Mouse (Mus musculus) hindbrain, embryonic 13.5 days (tissue): ENCODE measurements around the gene Slc22a14. TPM values are rescaled to one million over a fixed set of nuclear protein-coding genes. Genes with fewer than 3 reads are reported as not detected.
A peak's percentile ranks its signal among the peaks of the same experiment; 100 is the strongest.
"Not testable (repeated sequence)": the region's sequence is repeated elsewhere in the genome, so short reads cannot be mapped to it uniquely, and the experiment has no call there.

Source experiments
- ATAC-seq: fragments of 200-750 bp; cut with Nextera tagmentation; 2 replicates; pipeline ENCODE4 v1.8.0; 2017; ENCODE audit warnings: moderate TSS enrichment; ENCODE audit not compliant: low FRiP score
- H3K27ac ChIP-seq: fragments of 300-500 bp; sonication (generic); 2 replicates; pipeline ENCODE4 v1.5.1; 2015; ENCODE audit warnings: inconsistent platforms, mild to moderate bottlenecking, moderate library complexity
- H3K27me3 ChIP-seq: fragments of 300-500 bp; sonication (generic); 2 replicates; pipeline ENCODE4 v1.6.1; 2015; ENCODE audit warnings: mild to moderate bottlenecking, inconsistent platforms
- H3K36me3 ChIP-seq: fragments of 300-500 bp; sonication (generic); 2 replicates; pipeline ENCODE4 v1.6.1; 2015; ENCODE audit warnings: mild to moderate bottlenecking, inconsistent platforms
- H3K4me1 ChIP-seq: fragments of 300-500 bp; sonication (generic); replicated peaks from 2 replicates; pipeline ENCODE4 v1.6.1; 2015; ENCODE audit warnings: inconsistent platforms
- H3K4me2 ChIP-seq: fragments of 300-500 bp; sonication (generic); 2 replicates; pipeline ENCODE4 v1.6.1; 2015; ENCODE audit warnings: inconsistent platforms, mild to moderate bottlenecking, moderate library complexity
- H3K4me3 ChIP-seq: fragments of 300-500 bp; sonication (generic); 2 replicates; pipeline ENCODE4 v1.5.1; 2015; ENCODE audit warnings: mild to moderate bottlenecking, inconsistent platforms
- H3K9ac ChIP-seq: fragments of 300-500 bp; sonication (generic); 2 replicates; pipeline ENCODE4 v1.6.1; 2015; ENCODE audit warnings: mild to moderate bottlenecking, inconsistent platforms
- H3K9me3 ChIP-seq: fragments of 300-500 bp; sonication (generic); 2 replicates; pipeline ENCODE4 v1.6.1; 2016; ENCODE audit warnings: inconsistent platforms
- WGBS: fragments of 180-500 bp; shearing (Covaris S2); methylation state at CpG from one replicate; pipeline ENCODE4 v1.1.7; 2015; 5-methylcytosine and 5-hydroxymethylcytosine counted together
- polyA plus RNA-seq: library from polyadenylated mRNA; unstranded; fragments of >200 nt; fragmentation: Nextera tagmentation; extraction: Ambion mirVana; gene quantifications from 2 replicates; pipeline ENCODE4 v1.2.1, GENCODE M21; 2015

Slc22a14 gene
- polyA plus RNA-seq, 1 experiment from 2014 or later, result not detected

GRCm38 (mm10) chr9:119313096-119313495 lies 52.3 kb downstream of the Slc22a14 start:
- WGBS, result 79% methylated on average over 10 of the region's 10 CpGs
- Histone ChIP-seq H3K27ac (no peak overlapping the region), H3K4me2 (no peak overlapping the region), H3K4me3 (no peak overlapping the region), H3K27me3 (no peaks in the 10 kb centered on the region), H3K9me3 (no peaks in the 10 kb centered on the region), H3K4me1 (no peaks in the 10 kb centered on the region), H3K36me3 (no peaks in the 10 kb centered on the region), H3K9ac (no peak overlapping the region)
- no peak for ATAC-seq

GRCm38 (mm10) chr9:119309067-119309466 lies 56.3 kb downstream of the Slc22a14 start:
- no peak overlapping the region for H3K4me2 ChIP-seq
- 88% methylated on average over 1 of the region's 1 CpGs for WGBS
- H3K4me1 ChIP-seq, result no peaks in the 10 kb centered on the region
- H3K9ac ChIP-seq, result no peak overlapping the region
- H3K27me3 ChIP-seq, result no peaks in the 10 kb centered on the region
- no peak overlapping the region for H3K4me3 ChIP-seq
- no peaks in the 10 kb centered on the region for H3K36me3 ChIP-seq
- ATAC-seq, result no peak
- no peak overlapping the region for H3K27ac ChIP-seq
- no peaks in the 10 kb centered on the region for H3K9me3 ChIP-seq

- H3K9me3 ChIP-seq, result no peaks in the 10 kb centered on the region
- no peak overlapping the region for H3K9ac ChIP-seq
- H3K27ac ChIP-seq, result no peak overlapping the region
- 95% methylated on average over 7 of the region's 7 CpGs for WGBS
- H3K4me1 ChIP-seq, result no peaks in the 10 kb centered on the region
- H3K4me3 ChIP-seq, result no peak overlapping the region
- H3K36me3 ChIP-seq, result peaks cover 13% of the 10 kb centered on the region
- H3K4me2 ChIP-seq, result no peak overlapping the region
- no peaks in the 10 kb centered on the region for H3K27me3 ChIP-seq
- no peak for ATAC-seq
Observed at GRCm38 (mm10) chr9:119305863-119306262, 59.5 kb downstream of the Slc22a14 start.

- H3K36me3 ChIP-seq, result peaks cover 18% of the 10 kb centered on the region
- H3K9me3 ChIP-seq, result no peaks in the 10 kb centered on the region
- H3K4me1 ChIP-seq, result no peaks in the 10 kb centered on the region
- H3K4me3 ChIP-seq, result no peak overlapping the region
- H3K27ac ChIP-seq, result no peak overlapping the region
- H3K4me2 ChIP-seq, result no peak overlapping the region
- no peaks in the 10 kb centered on the region for H3K27me3 ChIP-seq
- no peak overlapping the region for H3K9ac ChIP-seq
- ATAC-seq, result no peak
- WGBS, result 92% methylated on average over 3 of the region's 3 CpGs
Observed at GRCm38 (mm10) chr9:119298563-119298962, 66.8 kb downstream of the Slc22a14 start.

GRCm38 (mm10) chr9:119297696-119298095 lies 67.7 kb downstream of the Slc22a14 start:
- WGBS, result 92% methylated on average over 6 of the region's 6 CpGs
- H3K4me2 ChIP-seq, result no peak overlapping the region
- no peak for ATAC-seq

GRCm38 (mm10) chr9:119290791-119291190 lies 74.6 kb downstream of the Slc22a14 start:
- Histone ChIP-seq H3K9ac (no peak overlapping the region), H3K4me2 (no peak overlapping the region), H3K4me3 (no peak overlapping the region), H3K36me3 (peaks cover 22% of the 10 kb centered on the region), H3K4me1 (no peaks in the 10 kb centered on the region), H3K9me3 (no peaks in the 10 kb centered on the region), H3K27me3 (no peaks in the 10 kb centered on the region), H3K27ac (no peak overlapping the region)
- WGBS, result 90% methylated on average over 3 of the region's 3 CpGs
- ATAC-seq, result no peak

More at GRCm38 (mm10) chr9:119297696-119298095, 67.7 kb downstream of the Slc22a14 start:
- H3K27ac ChIP-seq, result no peak overlapping the region
- no peaks in the 10 kb centered on the region for H3K9me3 ChIP-seq
- H3K4me3 ChIP-seq, result no peak overlapping the region
- no peak overlapping the region for H3K9ac ChIP-seq
- H3K4me1 ChIP-seq, result no peaks in the 10 kb centered on the region
- H3K36me3 ChIP-seq, result peaks cover 18% of the 10 kb centered on the region
- H3K27me3 ChIP-seq, result no peaks in the 10 kb centered on the region

GRCm38 (mm10) chr9:119280894-119281682 lies 84.3 kb downstream of the Slc22a14 start:
- no peak for ATAC-seq
- H3K36me3 ChIP-seq, result peaks cover 26% of the 10 kb centered on the region
- no peaks in the 10 kb centered on the region for H3K27me3 ChIP-seq
- no peaks in the 10 kb centered on the region; the same call in 1 of the 2 replicates for H3K4me1 ChIP-seq
- no peak overlapping the region for H3K4me3 ChIP-seq
- no peak overlapping the region for H3K4me2 ChIP-seq
- H3K9me3 ChIP-seq, result no peaks in the 10 kb centered on the region
- WGBS, result 81% methylated on average over 5 of the region's 5 CpGs
- H3K9ac ChIP-seq, result no peak overlapping the region
- H3K27ac ChIP-seq, result no peak overlapping the region

- Histone ChIP-seq H3K27me3 (no peaks in the 10 kb centered on the region), H3K36me3 (peaks cover 16% of the 10 kb centered on the region), H3K4me1 (peaks cover 3% of the 10 kb centered on the region; the same call in 1 of the 2 replicates), H3K9me3 (no peaks in the 10 kb centered on the region), H3K9ac (no peak overlapping the region), H3K4me3 (no peak overlapping the region), H3K4me2 (no peak overlapping the region), H3K27ac (no peak overlapping the region)
- WGBS, result 93% methylated on average over 5 of the region's 5 CpGs
- ATAC-seq, result no peak
Observed at GRCm38 (mm10) chr9:119278031-119278430, 87.3 kb downstream of the Slc22a14 start.

- Histone ChIP-seq H3K9ac (0 out of 2 replicates have a peak overlapping the region, but pooled peaks have one; percentile 19), H3K4me2 (no peak overlapping the region), H3K36me3 (peaks cover 7% of the 10 kb centered on the region), H3K27me3 (no peaks in the 10 kb centered on the region), H3K9me3 (no peaks in the 10 kb centered on the region), H3K4me3 (no peak overlapping the region), H3K27ac (no peak overlapping the region), H3K4me1 (peaks cover 3% of the 10 kb centered on the region; the same call in 1 of the 2 replicates)
- ATAC-seq, result no peak
- WGBS, result 72% methylated on average over 7 of the region's 7 CpGs
Observed at GRCm38 (mm10) chr9:119276321-119276720, 89.0 kb downstream of the Slc22a14 start.

GRCm38 (mm10) chr9:119274814-119275213 lies 90.5 kb downstream of the Slc22a14 start:
- WGBS, result 97% methylated on average over 5 of the region's 5 CpGs
- H3K9me3 ChIP-seq, H3K27me3 ChIP-seq, H3K4me3 ChIP-seq, H3K9ac ChIP-seq, ATAC-seq, H3K27ac ChIP-seq, H3K4me1 ChIP-seq, H3K4me2 ChIP-seq: not testable (repeated sequence)
- peaks cover 13% of the 10 kb centered on the region for H3K36me3 ChIP-seq

GRCm38 (mm10) chr9:119271496-119271895 lies 93.9 kb downstream of the Slc22a14 start:
- Histone ChIP-seq H3K27ac (no peak overlapping the region), H3K27me3 (no peaks in the 10 kb centered on the region), H3K9me3 (no peaks in the 10 kb centered on the region), H3K4me1 (peaks cover 3% of the 10 kb centered on the region; the same call in 1 of the 2 replicates), H3K4me3 (no peak overlapping the region), H3K36me3 (peaks cover 29% of the 10 kb centered on the region), H3K4me2 (no peak overlapping the region), H3K9ac (no peak overlapping the region)
- ATAC-seq, result no peak
- 88% methylated on average over 4 of the region's 4 CpGs for WGBS

GRCm38 (mm10) chr9:119268588-119269145 lies 96.7 kb downstream of the Slc22a14 start:
- Histone ChIP-seq H3K36me3 (peaks cover 49% of the 10 kb centered on the region), H3K4me1 (no peaks in the 10 kb centered on the region), H3K9ac (no peak overlapping the region), H3K4me2 (no peak overlapping the region), H3K27ac (no peak overlapping the region), H3K4me3 (no peak overlapping the region), H3K27me3 (no peaks in the 10 kb centered on the region), H3K9me3 (no peaks in the 10 kb centered on the region)
- 94% methylated on average over 11 of the region's 11 CpGs for WGBS
- ATAC-seq, result no peak

- Histone ChIP-seq H3K9ac (no peak overlapping the region), H3K4me2 (no peak overlapping the region), H3K36me3 (peaks cover 50% of the 10 kb centered on the region), H3K27ac (no peak overlapping the region), H3K27me3 (no peaks in the 10 kb centered on the region), H3K9me3 (no peaks in the 10 kb centered on the region), H3K4me3 (no peak overlapping the region), H3K4me1 (no peaks in the 10 kb centered on the region)
- no peak for ATAC-seq
- 97% methylated on average over 6 of the region's 6 CpGs for WGBS
Observed at GRCm38 (mm10) chr9:119268120-119268519, 97.2 kb downstream of the Slc22a14 start.
